Mouse (Mus musculus) small intestine, adult 2 months (tissue): ENCODE results near the gene Csmd2. TPM values are rescaled to one million over a fixed set of nuclear protein-coding genes. Genes with fewer than 3 reads are reported as not detected.

Experiments
- H3K27ac ChIP-seq: fragments of 200-500 bp; 2 replicates; pipeline ENCODE4 v1.5.1; 2012; ENCODE audit warnings: low read depth, low read length, control low read depth, inconsistent platforms; ENCODE audit not compliant: insufficient read depth
- H3K27me3 ChIP-seq: fragments of 200-500 bp; 2 replicates; pipeline ENCODE4 v1.6.1; 2012; ENCODE audit warnings: mild to moderate bottlenecking, moderate library complexity, low read length, inconsistent platforms; ENCODE audit not compliant: control insufficient read depth, insufficient read depth
- H3K36me3 ChIP-seq: fragments of 200-500 bp; 2 replicates; pipeline ENCODE4 v1.6.1; 2012; ENCODE audit warnings: mild to moderate bottlenecking, low read length, control low read depth, inconsistent platforms; ENCODE audit not compliant: control insufficient read depth, insufficient read depth
- H3K4me1 ChIP-seq: fragments of 200-500 bp; 2 replicates; pipeline ENCODE4 v1.6.1; 2012; ENCODE audit warnings: low read length, inconsistent platforms, mixed read lengths; ENCODE audit not compliant: control insufficient read depth, insufficient read depth, insufficient read length
- H3K4me3 ChIP-seq: fragments of 200-500 bp; 2 replicates; pipeline ENCODE4 v1.5.1; 2012; ENCODE audit warnings: low read depth, mild to moderate bottlenecking, control low read depth, inconsistent platforms, low read length, moderate library complexity
- CTCF ChIP-seq: fragments of 200-500 bp; IDR thresholded peaks from 2 replicates; pipeline ENCODE4 v1.5.1; 2012; ENCODE audit warnings: low read depth, mild to moderate bottlenecking, control low read depth, inconsistent platforms, low read length, moderate library complexity, mixed read lengths; ENCODE audit not compliant: insufficient replicate concordance, insufficient read length; ENCODE audit errors: extremely low read depth
- POLR2A ChIP-seq: fragments of 200-500 bp; IDR thresholded peaks from 2 replicates; pipeline ENCODE4 v1.6.1; 2012; ENCODE audit warnings: low read depth, mild to moderate bottlenecking, control low read depth, inconsistent platforms, low read length, moderate library complexity
- WGBS: fragments of 180-500 bp; shearing (Covaris S2); methylation state at CpG from one replicate; pipeline ENCODE4 v1.1.7; 2018; 5-methylcytosine and 5-hydroxymethylcytosine counted together
- polyA plus RNA-seq: library from polyadenylated mRNA; depleted of rRNA; stranded (reverse); fragments of >200 nt; gene quantifications from 2 replicates; pipeline ENCODE4 v1.2.3, GENCODE M21; 2012

Gene Csmd2
- polyA plus RNA-seq, 1 experiment, result 0.01 TPM

DNA sequence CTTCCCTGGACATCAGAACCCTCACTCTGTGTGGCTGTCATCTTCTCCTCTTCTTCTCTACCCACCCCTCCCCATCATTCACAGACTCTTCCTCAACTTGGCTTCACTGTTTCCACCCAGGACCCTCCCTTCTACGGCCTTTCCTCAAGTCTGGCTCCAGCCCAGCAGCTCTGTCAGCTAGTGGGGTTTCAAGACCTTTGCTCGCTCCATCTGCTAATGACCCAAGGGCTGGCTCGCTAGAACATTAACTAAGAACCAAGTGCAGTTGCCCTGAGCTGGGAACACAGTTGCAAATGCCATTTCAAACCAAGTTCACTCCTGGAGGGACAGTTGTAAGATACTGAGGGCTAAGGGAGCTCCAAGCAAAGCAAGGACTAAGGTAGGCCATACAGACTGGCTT, 11.6 kb downstream of the Csmd2 start:
- H3K4me3 ChIP-seq, result no peak overlapping the region
- no peaks in the 10 kb centered on the region for H3K36me3 ChIP-seq
- TF ChIP-seq POLR2A, result no peak
- TF ChIP-seq CTCF, result no peak
- H3K4me1 ChIP-seq, result no peaks in the 10 kb centered on the region
- 71% methylated on average over 3 of the region's 3 CpGs for WGBS
- no peak overlapping the region for H3K27ac ChIP-seq
- H3K27me3 ChIP-seq, result no peaks in the 10 kb centered on the region

DNA sequence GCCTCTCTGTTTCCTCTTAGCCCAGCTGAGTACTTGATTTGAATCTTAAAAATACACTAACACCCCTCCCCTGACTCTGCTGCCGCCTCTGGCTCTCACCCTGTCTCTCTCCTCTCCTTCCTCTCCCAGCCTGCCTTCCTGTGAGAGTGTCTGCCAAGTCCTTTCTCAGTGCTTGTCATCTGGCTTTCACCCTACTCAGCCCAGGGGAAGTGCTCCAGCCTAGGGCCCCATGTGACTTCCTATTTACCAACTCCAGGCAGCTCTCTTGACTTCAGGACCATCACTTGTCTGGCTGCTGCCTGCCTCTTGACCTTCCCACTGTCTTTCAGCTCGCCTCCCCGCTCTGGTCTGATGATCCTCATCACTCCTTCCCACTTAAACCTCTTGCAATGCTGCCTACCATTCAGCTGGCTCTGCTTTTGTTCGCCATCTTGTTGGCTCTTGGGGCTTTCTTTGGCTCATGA, 15.0 kb downstream of the Csmd2 start:
- 50% methylated on average over 4 of the region's 4 CpGs for WGBS
- Histone ChIP-seq H3K36me3 (no peaks in the 10 kb centered on the region), H3K27me3 (no peaks in the 10 kb centered on the region), H3K4me3 (no peak overlapping the region), H3K4me1 (no peaks in the 10 kb centered on the region), H3K27ac (no peak overlapping the region)
- no peak for TF ChIP-seq POLR2A
- no peak for TF ChIP-seq CTCF

DNA sequence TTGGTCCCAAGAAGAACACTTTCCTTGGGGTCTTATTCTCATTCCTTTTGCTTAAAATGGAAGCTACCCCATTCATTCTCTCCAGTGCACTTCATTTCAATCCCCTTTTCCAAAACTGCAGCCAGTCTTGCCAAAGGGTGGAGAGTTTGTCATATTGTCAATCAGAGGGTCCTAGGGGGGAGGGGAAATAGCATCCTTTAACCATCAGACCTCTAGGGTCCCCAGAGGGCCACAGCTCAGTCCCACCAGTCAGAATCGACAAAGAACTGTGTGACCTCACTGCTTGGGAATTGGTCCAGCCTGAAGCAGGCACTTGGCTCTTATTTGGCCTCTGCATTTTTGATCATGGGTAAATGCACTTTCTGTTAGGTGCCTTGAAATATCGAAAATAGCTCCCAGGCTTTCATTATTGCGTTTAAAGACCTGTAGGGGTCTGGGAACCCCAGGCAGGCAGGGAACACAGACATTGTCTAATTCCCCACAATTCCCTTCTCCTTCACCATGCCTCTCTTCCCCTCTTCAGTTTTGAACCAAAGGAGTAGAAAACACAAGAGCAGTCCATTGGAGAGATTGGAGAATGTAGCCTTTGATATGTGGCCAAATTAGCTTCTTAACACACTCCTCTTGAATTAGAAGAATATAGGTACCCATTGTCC, 17.3 kb downstream of the Csmd2 start:
- H3K4me1 ChIP-seq, result no peaks in the 10 kb centered on the region
- TF ChIP-seq CTCF (no peak), POLR2A (no peak)
- H3K36me3 ChIP-seq, result no peaks in the 10 kb centered on the region
- no peaks in the 10 kb centered on the region for H3K27me3 ChIP-seq
- H3K4me3 ChIP-seq, result no peak overlapping the region
- WGBS, result 63% methylated on average over 3 of the region's 3 CpGs
- H3K27ac ChIP-seq, result no peak overlapping the region

DNA sequence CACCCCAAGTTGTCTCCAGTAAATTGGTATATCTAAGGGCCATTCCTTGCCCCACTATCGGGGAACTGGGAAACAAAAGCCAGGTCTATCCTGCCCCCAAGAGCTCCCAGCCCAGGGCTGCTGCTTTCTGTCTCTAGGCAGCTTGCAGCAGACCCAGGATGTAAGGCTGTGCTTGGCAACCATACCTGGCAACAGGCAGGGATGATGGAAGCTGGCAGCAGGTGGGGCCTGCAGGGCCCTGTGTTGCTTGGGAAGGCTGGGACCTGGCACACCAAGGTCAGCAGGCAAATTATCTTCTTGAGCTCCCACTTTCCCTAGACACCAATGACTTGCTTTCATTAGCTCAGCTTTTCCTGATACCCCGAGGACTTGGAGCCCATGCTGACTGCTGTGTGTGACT, 31.8 kb downstream of the Csmd2 start:
- WGBS, result 68% methylated on average over 2 of the region's 2 CpGs
- Histone ChIP-seq H3K27ac (no peak overlapping the region), H3K27me3 (no peaks in the 10 kb centered on the region), H3K4me3 (no peak overlapping the region), H3K4me1 (no peaks in the 10 kb centered on the region), H3K36me3 (no peaks in the 10 kb centered on the region)
- TF ChIP-seq POLR2A (no peak), CTCF (no peak)

DNA sequence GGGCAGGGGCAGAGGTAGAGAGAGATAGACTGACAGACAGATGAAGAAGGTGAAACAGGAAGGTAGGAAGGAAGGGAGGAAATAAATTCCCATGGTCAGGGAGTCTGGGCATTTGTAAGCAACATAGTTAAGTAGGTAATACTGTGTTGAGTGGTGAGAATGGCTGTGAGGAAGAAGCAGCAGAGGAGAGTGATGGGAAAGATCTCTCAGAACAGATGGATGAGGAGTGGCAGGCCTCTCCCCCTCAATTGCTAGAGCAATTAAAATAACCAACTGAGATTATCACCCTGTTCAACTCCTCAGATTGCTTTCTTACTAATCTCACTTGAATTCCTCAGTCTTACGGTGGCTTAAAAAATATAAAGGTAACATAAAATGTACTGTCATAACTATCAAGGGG, 40.6 kb downstream of the Csmd2 start:
- no peak overlapping the region for H3K27ac ChIP-seq
- no peaks in the 10 kb centered on the region for H3K4me1 ChIP-seq
- no peak overlapping the region for H3K4me3 ChIP-seq
- no peaks in the 10 kb centered on the region for H3K27me3 ChIP-seq
- TF ChIP-seq CTCF, result no peak
- TF ChIP-seq POLR2A, result no peak
- WGBS, result 74% methylated on average over 1 of the region's 1 CpGs
- H3K36me3 ChIP-seq, result no peaks in the 10 kb centered on the region

DNA sequence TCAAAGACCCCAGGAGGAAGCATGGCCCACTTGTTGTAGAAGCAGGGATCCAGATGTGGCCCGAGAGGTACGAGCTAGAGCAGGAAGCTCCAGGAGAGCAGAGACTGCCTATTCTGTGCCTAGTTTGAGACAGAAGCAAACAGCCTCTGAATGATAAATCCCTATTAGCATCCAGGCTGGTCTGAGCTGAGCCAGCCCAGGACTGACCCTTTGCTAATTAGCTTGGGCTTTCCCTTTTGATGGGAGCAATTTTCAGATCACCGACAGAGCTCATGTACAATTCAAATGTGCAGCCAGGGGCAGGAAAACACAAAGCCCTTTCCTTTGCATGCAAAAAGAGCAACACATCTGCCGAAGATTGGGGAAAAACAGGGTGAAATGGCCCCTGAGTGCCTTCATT, 54.2 kb downstream of the Csmd2 start:
- Histone ChIP-seq H3K4me1 (no peaks in the 10 kb centered on the region), H3K36me3 (no peaks in the 10 kb centered on the region), H3K4me3 (no peak overlapping the region), H3K27ac (no peak overlapping the region), H3K27me3 (no peaks in the 10 kb centered on the region)
- no peak for TF ChIP-seq POLR2A
- no peak for TF ChIP-seq CTCF
- 77% methylated on average over 4 of the region's 4 CpGs for WGBS

DNA sequence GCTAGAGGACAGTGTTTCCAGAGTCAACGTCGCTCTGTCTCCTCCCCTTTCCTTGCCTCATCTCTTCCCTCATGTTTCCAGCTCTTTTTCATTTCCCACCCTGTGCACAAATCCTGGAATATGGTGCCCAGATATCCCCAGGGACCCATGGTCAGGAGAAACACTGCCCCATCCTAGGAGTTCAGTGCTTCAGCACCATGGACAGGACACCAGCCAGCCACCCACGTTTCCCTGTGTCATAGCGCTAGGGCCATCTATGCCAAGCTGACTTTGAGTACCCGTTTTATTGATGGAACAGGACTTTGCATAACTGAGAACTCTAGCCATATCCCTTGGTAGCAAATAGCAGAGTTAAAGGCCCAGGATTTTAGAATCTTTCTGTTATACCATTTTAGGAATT, 55.0 kb downstream of the Csmd2 start:
- Histone ChIP-seq H3K36me3 (no peaks in the 10 kb centered on the region), H3K4me1 (no peaks in the 10 kb centered on the region), H3K27ac (no peak overlapping the region), H3K4me3 (no peak overlapping the region), H3K27me3 (no peaks in the 10 kb centered on the region)
- TF ChIP-seq POLR2A, result no peak
- TF ChIP-seq CTCF, result no peak
- WGBS, result 24% methylated on average over 5 of the region's 5 CpGs

DNA sequence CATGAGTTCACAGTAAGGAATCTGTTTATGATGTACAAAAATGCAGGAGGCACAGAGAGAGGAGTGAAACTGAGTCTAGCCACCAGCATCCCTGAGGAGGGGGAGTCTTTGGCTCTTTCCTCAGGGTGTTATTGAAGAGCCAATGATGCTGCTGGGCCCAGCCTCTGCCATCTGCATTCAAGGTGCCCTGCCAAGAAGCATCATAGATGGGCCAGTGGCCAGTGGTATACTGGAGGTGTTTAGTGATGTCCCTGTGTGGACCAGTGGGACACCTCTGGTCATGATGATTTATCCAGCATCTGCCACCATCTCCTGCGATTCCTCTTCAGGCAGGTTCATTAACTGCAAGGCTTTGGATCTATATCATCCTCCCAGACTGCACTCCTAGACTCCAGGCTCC, 61.1 kb downstream of the Csmd2 start:
- no peaks in the 10 kb centered on the region for H3K36me3 ChIP-seq
- H3K4me3 ChIP-seq, result no peak overlapping the region
- WGBS, result 73% methylated on average over 1 of the region's 1 CpGs
- H3K27ac ChIP-seq, result no peak overlapping the region
- no peak for TF ChIP-seq CTCF
- no peak for TF ChIP-seq POLR2A
- no peaks in the 10 kb centered on the region for H3K27me3 ChIP-seq
- H3K4me1 ChIP-seq, result no peaks in the 10 kb centered on the region
